Mouse (Mus musculus) heart, embryonic 11.5 days (tissue): ENCODE measurements around the gene Shisa2. TPM values are rescaled to one million over a fixed set of nuclear protein-coding genes. Genes with fewer than 3 reads are reported as not detected.
A peak's percentile ranks its signal among the peaks of the same experiment; 100 is the strongest.

Experiments
- ATAC-seq: fragments of 200-750 bp; cut with Nextera tagmentation; replicated peaks from 2 replicates; pipeline ENCODE4 v1.8.0; 2017; ENCODE audit warnings: moderate library complexity; ENCODE audit not compliant: insufficient number of reproducible peaks, low FRiP score, low TSS enrichment
- H3K27ac ChIP-seq: fragments of 300-500 bp; sonication (generic); 2 replicates; pipeline ENCODE4 v1.5.1; 2014; ENCODE audit warnings: mild to moderate bottlenecking, low read depth, low read length
- H3K27me3 ChIP-seq: fragments of 300-500 bp; sonication (generic); 2 replicates; pipeline ENCODE4 v1.6.1; 2014; ENCODE audit warnings: mild to moderate bottlenecking, low read length, mixed read lengths; ENCODE audit not compliant: control insufficient read depth, insufficient read depth
- H3K36me3 ChIP-seq: fragments of 300-500 bp; sonication (generic); 2 replicates; pipeline ENCODE4 v1.6.1; 2014; ENCODE audit warnings: mild to moderate bottlenecking, low read length, moderate library complexity, mixed read lengths; ENCODE audit not compliant: control insufficient read depth, insufficient read depth
- H3K4me1 ChIP-seq: fragments of 300-500 bp; sonication (generic); 2 replicates; pipeline ENCODE4 v1.6.1; 2014; ENCODE audit warnings: low read length; ENCODE audit not compliant: control insufficient read depth, insufficient read depth
- H3K4me2 ChIP-seq: fragments of 300-500 bp; sonication (generic); 2 replicates; pipeline ENCODE4 v1.6.1; 2014; ENCODE audit warnings: mild to moderate bottlenecking, moderate library complexity
- H3K4me3 ChIP-seq: fragments of 300-500 bp; sonication (generic); 2 replicates; pipeline ENCODE4 v1.5.1; 2014; ENCODE audit warnings: low read depth, low read length
- H3K9ac ChIP-seq: fragments of 300-500 bp; sonication (generic); 2 replicates; pipeline ENCODE4 v1.6.1; 2014; ENCODE audit warnings: mild to moderate bottlenecking, low read depth, low read length, moderate library complexity
- H3K9me3 ChIP-seq: fragments of 300-500 bp; sonication (generic); replicated peaks from 2 replicates; pipeline ENCODE4 v1.6.1; 2016; ENCODE audit warnings: low read length; ENCODE audit not compliant: control insufficient read depth
- WGBS: fragments of 180-500 bp; shearing (Covaris S2); extraction: QIAGEN DNeasy Blood & Tissue Kit; methylation state at CpG from one replicate; pipeline ENCODE4 v1.1.7; 2014; ENCODE audit not compliant: insufficient replicate concordance; 5-methylcytosine and 5-hydroxymethylcytosine counted together
- polyA plus RNA-seq: library from polyadenylated mRNA; unstranded; fragments of >200 nt; fragmentation: Nextera tagmentation; extraction: Ambion mirVana; gene quantifications from 2 replicates; pipeline ENCODE4 v1.2.1, GENCODE M21; 2014

The Shisa2 gene
- polyA plus RNA-seq, 1 experiment from 2014 or later, result 15.8 TPM

DNA sequence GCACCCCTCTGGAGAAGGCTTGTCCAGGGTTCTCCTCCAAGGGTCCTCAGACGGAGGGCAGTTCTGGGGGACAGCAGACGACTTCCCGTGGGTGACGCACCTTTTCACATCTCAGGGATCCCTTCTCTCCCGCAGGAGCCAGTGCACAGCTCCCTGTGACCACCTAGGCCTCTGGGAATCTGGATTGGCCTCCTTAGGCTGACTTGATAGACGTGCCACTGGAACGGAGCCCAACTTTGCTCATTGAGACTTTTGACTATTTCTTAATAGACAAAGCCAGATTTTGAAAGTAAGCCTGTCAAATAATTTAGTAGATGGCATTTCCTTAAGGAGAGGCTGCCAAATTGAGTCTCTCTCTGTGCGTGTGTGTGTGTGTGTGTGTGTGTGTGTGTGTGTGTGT, 1.6 kb downstream of the Shisa2 start:
- no peak for ATAC-seq
- Histone ChIP-seq H3K4me2 (peak overlapping the region; percentile 90), H3K27ac (peak overlapping the region; percentile 79; the same call in 1 of the 2 replicates), H3K4me1 (peaks cover 3% of the 10 kb centered on the region; the same call in 1 of the 2 replicates), H3K9me3 (no peaks in the 10 kb centered on the region), H3K36me3 (peaks cover 3% of the 10 kb centered on the region; the same call in 1 of the 2 replicates), H3K9ac (peak overlapping the region; percentile 81), H3K4me3 (peak overlapping the region; percentile 68), H3K27me3 (no peaks in the 10 kb centered on the region; the same call in 1 of the 2 replicates)
- 29% methylated on average over 8 of the region's 8 CpGs for WGBS

- ATAC-seq, result no peak
These were observed 2.1 kb downstream of the Shisa2 start for GRCm38 (mm10) chr14:59627142-59627680.

DNA sequence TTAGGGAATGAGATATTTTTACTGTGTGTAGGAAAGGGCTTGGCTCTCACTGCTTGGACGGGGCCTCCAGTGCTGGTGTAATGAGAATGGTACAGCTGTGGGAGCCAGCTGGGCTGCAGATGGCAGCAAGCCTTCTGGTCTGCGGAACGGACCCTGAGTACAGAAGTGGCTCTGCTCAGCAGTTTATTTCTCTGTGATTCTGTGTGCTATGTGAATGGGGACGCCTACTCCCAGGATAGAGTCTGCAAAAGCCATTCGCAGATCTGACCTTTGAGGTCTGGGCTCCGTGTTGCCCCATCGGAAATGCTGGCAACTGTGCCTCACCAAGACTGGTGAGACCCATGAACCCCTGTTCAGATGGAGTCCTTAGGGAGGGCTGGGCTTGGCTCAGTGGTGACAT, 2.7 kb downstream of the Shisa2 start:
- Histone ChIP-seq H3K36me3 (peaks cover 3% of the 10 kb centered on the region; the same call in 1 of the 2 replicates), H3K27ac (no peak overlapping the region), H3K9ac (0 out of 2 replicates have a peak overlapping the region, but pooled peaks have one; percentile 16), H3K4me2 (peak overlapping the region; percentile 90), H3K9me3 (no peaks in the 10 kb centered on the region), H3K4me1 (peaks cover 3% of the 10 kb centered on the region; the same call in 1 of the 2 replicates), H3K4me3 (peak overlapping the region; percentile 68), H3K27me3 (no peaks in the 10 kb centered on the region; the same call in 1 of the 2 replicates)
- no peak for ATAC-seq
- WGBS, result 41% methylated on average over 7 of the region's 7 CpGs

More at GRCm38 (mm10) chr14:59627142-59627680, 2.1 kb downstream of the Shisa2 start:
- Histone ChIP-seq H3K9me3 (no peaks in the 10 kb centered on the region), H3K4me3 (peak overlapping the region; percentile 68), H3K36me3 (peaks cover 3% of the 10 kb centered on the region; the same call in 1 of the 2 replicates), H3K27me3 (no peaks in the 10 kb centered on the region; the same call in 1 of the 2 replicates), H3K27ac (peak overlapping the region; percentile 79; the same call in 1 of the 2 replicates), H3K9ac (peak overlapping the region; percentile 81), H3K4me2 (peak overlapping the region; percentile 90), H3K4me1 (peaks cover 3% of the 10 kb centered on the region; the same call in 1 of the 2 replicates)
- WGBS, result 33% methylated on average over 9 of the region's 9 CpGs

GRCm38 (mm10) chr14:59629308-59629707, 4.2 kb downstream of the Shisa2 start:
- Histone ChIP-seq H3K4me1 (peaks cover 3% of the 10 kb centered on the region; the same call in 1 of the 2 replicates), H3K4me2 (no peak overlapping the region), H3K9ac (no peak overlapping the region), H3K36me3 (peaks cover 3% of the 10 kb centered on the region; the same call in 1 of the 2 replicates), H3K27me3 (no peaks in the 10 kb centered on the region; the same call in 1 of the 2 replicates), H3K4me3 (no peak overlapping the region), H3K27ac (no peak overlapping the region), H3K9me3 (no peaks in the 10 kb centered on the region)
- 89% methylated on average over 15 of the region's 15 CpGs for WGBS
- ATAC-seq, result no peak

DNA sequence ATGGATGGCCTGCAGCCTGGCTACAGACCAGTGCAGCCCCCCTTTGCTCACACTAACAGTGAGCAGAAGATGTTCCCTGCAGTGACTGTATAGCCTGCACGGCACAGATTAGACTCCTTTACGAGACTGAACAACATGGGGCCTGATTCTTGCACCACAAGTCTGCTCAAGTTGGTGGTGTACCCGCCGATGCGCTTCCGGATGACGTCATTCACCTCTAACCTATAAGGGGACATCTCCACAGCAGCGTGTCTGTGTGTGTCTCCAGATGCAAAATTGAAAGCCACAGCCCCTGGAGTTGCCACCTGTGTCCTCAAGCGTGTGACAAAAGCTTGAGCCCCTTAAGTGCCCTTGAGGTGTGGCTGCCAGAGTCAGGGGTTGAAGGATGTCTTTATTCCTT, 5.0 kb downstream of the Shisa2 start:
- Histone ChIP-seq H3K9me3 (no peaks in the 10 kb centered on the region), H3K9ac (no peak overlapping the region), H3K36me3 (peaks cover 3% of the 10 kb centered on the region; the same call in 1 of the 2 replicates), H3K27me3 (no peaks in the 10 kb centered on the region; the same call in 1 of the 2 replicates), H3K4me1 (no peaks in the 10 kb centered on the region; the same call in 1 of the 2 replicates), H3K27ac (no peak overlapping the region), H3K4me3 (no peak overlapping the region), H3K4me2 (no peak overlapping the region)
- 90% methylated on average over 9 of the region's 9 CpGs for WGBS
- ATAC-seq, result no peak

DNA sequence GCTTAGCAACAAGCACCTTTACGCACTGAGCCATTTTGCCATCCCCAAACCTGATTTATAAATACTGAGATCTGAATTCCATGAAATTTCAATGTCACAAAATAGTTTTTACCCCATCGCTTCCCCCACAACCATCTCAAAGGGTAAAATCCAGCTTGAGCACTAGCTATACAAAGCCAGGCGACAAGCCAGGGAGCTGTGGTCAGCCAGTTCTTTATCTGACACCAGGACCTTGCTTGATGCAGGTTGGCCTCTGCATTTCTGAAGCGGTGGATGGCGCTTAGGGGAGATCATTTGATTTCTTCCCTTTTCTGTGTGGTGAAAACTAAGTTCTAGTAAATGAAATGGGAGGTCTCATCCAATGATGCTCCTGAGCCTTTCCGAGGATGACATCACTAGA, 7.0 kb downstream of the Shisa2 start:
- 70% methylated on average over 6 of the region's 6 CpGs for WGBS
- H3K9me3 ChIP-seq, result no peaks in the 10 kb centered on the region
- H3K27me3 ChIP-seq, result no peaks in the 10 kb centered on the region
- H3K27ac ChIP-seq, result no peak overlapping the region
- ATAC-seq, result no peak
- H3K9ac ChIP-seq, result no peak overlapping the region
- no peaks in the 10 kb centered on the region for H3K4me1 ChIP-seq
- peaks cover 3% of the 10 kb centered on the region; the same call in 1 of the 2 replicates for H3K36me3 ChIP-seq
- H3K4me2 ChIP-seq, result no peak overlapping the region
- H3K4me3 ChIP-seq, result no peak overlapping the region

- H3K4me2 ChIP-seq, result no peak overlapping the region
- ATAC-seq, result no peak
- no peaks in the 10 kb centered on the region for H3K9me3 ChIP-seq
- WGBS, result 65% methylated on average over 5 of the region's 5 CpGs
- no peak overlapping the region for H3K9ac ChIP-seq
- H3K27me3 ChIP-seq, result no peaks in the 10 kb centered on the region
- no peaks in the 10 kb centered on the region for H3K4me1 ChIP-seq
- H3K4me3 ChIP-seq, result no peak overlapping the region
- H3K27ac ChIP-seq, result no peak overlapping the region
- peaks cover 3% of the 10 kb centered on the region; the same call in 1 of the 2 replicates for H3K36me3 ChIP-seq
These were observed 8.3 kb downstream of the Shisa2 start for GRCm38 (mm10) chr14:59633295-59633898.

DNA sequence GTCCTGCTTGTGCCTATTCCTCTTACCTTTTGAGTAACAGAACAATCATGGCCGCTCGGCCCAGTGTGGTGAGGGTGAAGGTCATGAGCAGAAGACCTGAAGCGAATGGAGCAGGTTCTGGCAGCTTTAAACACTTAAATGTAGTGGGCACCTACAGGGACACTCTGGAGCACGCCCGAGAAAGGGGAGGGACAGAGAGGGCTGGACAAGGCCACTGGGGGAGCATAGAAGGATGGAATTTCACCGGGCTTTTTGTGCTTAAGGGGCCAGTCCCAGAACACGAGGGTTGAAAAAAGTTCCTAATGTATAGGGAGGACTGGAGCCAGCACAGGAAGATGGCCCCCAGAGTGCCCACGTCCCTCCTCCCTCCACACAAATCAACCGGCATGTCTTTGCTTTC, 8.9 kb downstream of the Shisa2 start:
- H3K4me3 ChIP-seq, result no peak overlapping the region
- 77% methylated on average over 9 of the region's 9 CpGs for WGBS
- H3K27ac ChIP-seq, result no peak overlapping the region
- H3K4me2 ChIP-seq, result no peak overlapping the region
- no peak overlapping the region for H3K9ac ChIP-seq
- H3K4me1 ChIP-seq, result no peaks in the 10 kb centered on the region
- H3K9me3 ChIP-seq, result no peaks in the 10 kb centered on the region
- H3K36me3 ChIP-seq, result peaks cover 3% of the 10 kb centered on the region; the same call in 1 of the 2 replicates
- no peak for ATAC-seq
- H3K27me3 ChIP-seq, result no peaks in the 10 kb centered on the region
